Mouse (Mus musculus): ENCODE measurements around the gene Plcl1.

The Plcl1 gene

DNA sequence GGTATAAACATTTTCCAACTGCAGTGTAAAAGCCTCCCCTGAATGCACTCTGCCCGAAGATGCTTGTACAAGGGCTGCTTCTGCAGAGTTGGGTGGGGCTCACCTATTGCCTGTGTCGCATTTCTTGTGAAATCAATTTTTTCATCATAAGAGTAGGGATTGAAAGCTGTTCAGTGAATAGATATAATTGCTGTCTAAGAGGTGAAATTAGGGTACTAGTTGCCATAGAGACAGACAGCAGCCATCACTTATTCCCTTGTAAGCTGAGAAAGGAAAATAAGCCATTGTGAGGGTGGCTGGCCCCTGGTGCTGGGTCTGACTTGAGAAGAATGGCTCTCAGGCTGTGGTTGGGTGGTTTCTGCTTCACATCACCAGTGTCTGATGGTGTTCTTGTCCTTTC lies 299.0 kb downstream of the Plcl1 start:
- DNase-seq (ENCODE audit: low spot score): peak; percentile 59

DNA sequence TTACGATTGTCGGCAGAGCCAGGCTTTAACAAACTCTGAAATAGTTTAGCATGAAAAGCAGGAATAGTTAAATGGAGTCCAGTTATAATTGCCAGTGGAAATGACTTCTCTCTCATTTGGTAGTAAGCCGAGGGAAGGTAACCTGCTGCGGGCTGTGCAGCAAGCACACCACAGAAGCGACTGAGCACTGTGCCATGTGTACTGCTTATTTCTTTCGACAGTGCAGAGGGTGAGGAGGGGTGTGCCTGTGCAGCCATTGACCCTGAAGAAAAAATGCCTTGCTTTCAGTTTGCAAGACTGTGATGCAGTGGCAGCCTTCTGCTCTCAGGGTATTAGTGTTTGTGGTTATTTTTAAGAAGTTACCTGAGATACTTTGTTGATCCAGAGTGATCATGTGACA lies 299.5 kb downstream of the Plcl1 start:
- DNase-seq (ENCODE audit: low spot score): peak; percentile 52

- DNase-seq (ENCODE audit: low spot score): peak; percentile 65
Measured at GRCm38 (mm10) chr1:55705756-55706155, 300.0 kb downstream of the Plcl1 start.

- no peak for DNase-seq (ENCODE audit: low spot score)
Measured at GRCm38 (mm10) chr1:55706933-55707332, 301.2 kb downstream of the Plcl1 start.

- no peak for DNase-seq (ENCODE audit: low spot score)
Measured at GRCm38 (mm10) chr1:55717283-55717803, 311.6 kb downstream of the Plcl1 start.

DNA sequence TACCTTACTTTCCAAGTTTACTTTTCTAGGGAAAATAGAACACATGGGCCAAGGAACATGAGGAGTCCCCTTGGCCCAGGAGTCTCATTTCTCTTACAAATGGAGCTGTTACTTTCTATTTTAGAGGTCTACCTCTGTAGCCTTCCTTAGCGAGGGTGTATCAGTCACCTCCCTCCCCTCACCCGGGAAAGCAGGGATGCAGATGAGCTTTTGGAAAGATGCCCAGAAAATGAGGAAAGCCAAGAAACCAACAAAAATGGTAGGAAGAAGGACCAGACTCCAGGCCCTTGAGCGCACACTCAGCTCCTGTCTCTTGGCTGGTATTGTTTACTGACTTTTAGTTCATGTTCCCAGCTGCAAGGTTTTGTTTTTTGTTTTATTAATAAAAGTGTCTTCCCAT lies 319.7 kb downstream of the Plcl1 start:
- no peak for DNase-seq (ENCODE audit: low spot score)

- no peak for DNase-seq (ENCODE audit: low spot score)
Measured at GRCm38 (mm10) chr1:55729332-55729731, 323.6 kb downstream of the Plcl1 start.

- DNase-seq (ENCODE audit: low spot score): no peak
Measured at GRCm38 (mm10) chr1:55732951-55733350, 327.2 kb downstream of the Plcl1 start.

GRCm38 (mm10) chr1:55736054-55736740 lies 330.5 kb downstream of the Plcl1 start:
- peak; percentile 92 for DNase-seq (ENCODE audit: low spot score)

DNA sequence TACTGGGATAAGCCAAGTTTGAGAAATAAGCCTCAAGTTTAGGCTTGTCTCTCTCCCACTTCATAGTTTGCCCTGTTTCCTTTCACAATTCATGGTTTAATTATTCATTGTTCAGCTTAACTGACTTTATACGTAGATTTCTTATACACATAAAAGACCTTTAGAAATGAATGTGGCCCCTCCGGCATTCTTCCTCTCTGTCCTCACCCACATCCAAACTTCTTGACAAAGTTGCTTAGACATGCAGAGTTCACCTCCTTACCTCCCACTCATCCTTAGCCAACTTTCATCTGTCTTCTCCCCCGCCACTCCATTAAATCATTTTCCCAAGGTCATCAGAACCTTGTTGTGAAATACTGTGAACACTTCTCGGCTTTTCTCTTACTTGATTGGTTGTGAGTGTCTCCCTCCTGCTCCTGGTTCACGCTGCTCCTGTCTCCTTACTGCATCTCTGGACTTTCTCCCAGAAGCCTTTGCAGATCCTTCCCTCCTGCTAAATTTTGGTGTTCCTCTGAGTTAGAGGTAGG lies 331.1 kb downstream of the Plcl1 start:
- no peak for DNase-seq (ENCODE audit: low spot score)

- no peak for DNase-seq (ENCODE audit: low spot score)
Measured at GRCm38 (mm10) chr1:55738746-55739365, 333.1 kb downstream of the Plcl1 start.

DNA sequence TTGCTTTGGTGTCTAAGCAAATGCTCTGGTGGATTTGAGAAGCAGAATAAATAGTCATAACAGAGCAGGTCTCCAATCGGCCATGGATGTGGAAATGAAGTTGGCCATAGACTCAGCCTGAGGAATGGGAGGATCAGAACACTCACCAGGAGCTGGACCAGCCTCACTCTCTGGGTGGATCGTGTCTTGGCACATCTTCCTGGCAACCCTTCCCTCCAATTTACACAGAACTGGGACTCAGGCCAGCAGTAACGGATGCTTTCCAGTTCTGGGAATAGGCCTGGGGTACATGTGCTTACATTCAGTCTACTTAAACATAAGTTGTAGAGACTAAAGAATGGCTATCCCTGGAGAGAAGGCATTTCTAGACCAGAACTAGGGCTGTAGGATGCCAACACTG lies 336.2 kb downstream of the Plcl1 start:
- no peak for DNase-seq (ENCODE audit: low spot score)

DNA sequence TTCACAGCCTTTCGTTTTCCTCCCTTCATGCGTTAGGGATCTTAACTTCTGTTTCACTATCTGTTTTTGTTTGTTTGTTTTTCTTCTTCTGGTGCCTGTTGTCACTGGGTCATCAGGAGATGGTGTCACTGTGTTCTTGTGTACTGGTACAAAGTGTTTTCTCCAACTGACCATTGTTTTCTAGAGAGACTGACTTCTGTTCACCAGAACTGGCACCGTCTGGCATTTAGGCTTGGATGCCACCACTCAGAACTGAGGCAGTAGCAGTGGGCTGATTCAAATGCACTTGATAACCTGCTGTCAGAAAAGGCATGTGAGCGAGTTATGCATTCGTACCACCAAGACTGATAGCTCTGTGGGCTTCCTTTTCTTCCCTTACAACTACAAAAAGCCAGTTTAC lies 342.8 kb downstream of the Plcl1 start:
- DNase-seq (ENCODE audit: low spot score): no peak

DNA sequence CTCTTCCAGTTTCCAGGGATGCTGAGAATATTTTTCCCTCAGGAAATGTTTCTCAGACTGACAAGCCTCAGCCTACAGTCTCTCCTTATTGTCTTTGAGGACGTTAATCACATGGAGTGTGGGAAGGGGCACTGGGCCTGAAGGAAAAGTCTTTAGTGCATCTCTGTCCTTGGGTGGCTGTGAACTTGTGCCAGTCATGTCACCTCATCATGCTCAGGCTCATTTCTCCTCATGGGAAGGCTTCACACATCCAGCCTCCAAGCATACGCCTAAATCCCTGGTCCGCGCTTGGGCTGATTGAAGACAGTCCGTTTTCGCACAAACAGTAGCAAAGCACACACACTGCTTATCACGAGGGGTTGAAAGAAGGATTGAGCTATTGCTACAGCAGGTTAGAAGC lies 344.0 kb downstream of the Plcl1 start:
- no peak for DNase-seq (ENCODE audit: low spot score)

- DNase-seq (ENCODE audit: low spot score): peak; percentile 71
Measured at GRCm38 (mm10) chr1:55755742-55756141, 350.0 kb downstream of the Plcl1 start.

DNA sequence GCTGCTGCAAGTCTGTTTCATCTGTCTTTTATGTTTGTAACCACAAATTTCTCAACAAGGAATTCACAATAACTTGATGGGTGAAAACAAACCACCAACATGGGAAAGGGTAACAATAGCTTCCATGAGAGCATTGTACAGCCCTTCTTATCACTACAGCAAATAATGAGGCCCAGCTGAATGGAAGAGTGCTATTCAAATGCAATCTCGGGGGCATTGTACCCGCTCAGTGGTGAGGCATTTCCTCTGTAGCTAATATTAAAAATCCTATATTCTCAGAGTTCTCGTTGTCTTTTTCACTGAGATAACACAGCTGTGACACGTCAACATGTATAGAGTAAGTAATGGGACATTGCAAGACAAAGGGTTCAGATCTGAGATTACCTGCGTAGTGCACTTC lies 356.6 kb downstream of the Plcl1 start:
- DNase-seq (ENCODE audit: low spot score): no peak

GRCm38 (mm10) chr1:55763171-55763570 lies 357.4 kb downstream of the Plcl1 start:
- DNase-seq (ENCODE audit: low spot score): no peak

GRCm38 (mm10) chr1:55766743-55767142 lies 361.0 kb downstream of the Plcl1 start:
- no peak for DNase-seq (ENCODE audit: low spot score)

DNA sequence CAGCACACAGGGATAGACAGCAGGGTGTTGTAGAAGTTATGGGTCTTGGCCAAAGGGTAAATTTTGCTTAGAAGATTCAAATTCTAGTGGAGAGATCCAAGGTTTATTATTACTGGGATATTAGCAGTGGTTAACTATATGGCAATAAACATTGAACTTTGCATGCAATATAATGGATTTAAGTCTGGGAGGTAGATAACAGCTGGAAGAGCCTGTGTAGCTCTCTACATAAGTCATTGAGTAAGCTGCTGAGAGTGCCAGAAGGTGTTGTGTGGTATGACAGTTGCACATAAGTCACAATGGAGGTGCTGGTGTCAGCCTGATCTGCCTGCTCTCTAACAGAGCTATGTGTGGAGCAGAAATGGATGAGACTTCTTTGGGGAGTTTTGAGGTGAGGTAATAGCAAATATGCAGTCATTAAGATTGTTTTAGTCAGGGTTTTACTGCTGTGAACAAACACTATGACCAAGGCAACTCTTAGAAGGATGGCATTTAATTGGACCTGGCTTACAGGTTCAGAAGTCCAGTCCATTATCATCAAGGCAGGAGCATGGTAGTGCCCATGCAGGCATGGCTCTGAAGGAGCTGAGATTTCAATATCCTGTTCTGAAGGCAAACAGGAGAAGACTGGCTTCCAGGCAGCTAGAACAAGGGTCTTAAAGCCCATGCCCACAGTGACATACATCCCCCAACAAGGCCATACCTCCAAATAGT lies 364.5 kb downstream of the Plcl1 start:
- no peak for DNase-seq (ENCODE audit: low spot score)

DNA sequence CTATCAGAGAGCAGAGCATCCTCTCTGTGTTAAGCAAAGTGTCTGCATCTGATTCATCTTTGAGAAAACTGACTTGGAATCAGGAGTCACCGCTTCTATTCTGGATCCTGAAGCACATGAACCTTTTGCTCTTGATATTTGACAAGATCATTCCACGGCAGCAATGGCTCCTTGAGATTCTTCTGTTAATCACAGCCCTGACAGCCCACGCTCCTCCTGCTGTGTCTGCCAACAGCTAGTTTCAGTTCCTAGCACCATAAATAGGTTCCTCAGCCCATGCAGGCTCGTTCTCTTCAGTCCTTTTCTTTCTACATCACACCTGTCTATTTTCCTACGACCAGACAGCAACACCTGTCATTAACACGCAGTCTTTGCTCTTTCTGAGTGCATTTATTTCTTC lies 387.1 kb downstream of the Plcl1 start:
- no peak for DNase-seq (ENCODE audit: low spot score)
